Mouse (Mus musculus) skeletal muscle tissue, adult 2 months (tissue): ENCODE data around the gene Taar2.

Experiments used
- DNase-seq: peaks from one replicate; pipeline ENCODE4 v3.0.0-alpha.2; 2012; ENCODE audit warnings: low read depth, low spot score

The Taar2 gene

DNA sequence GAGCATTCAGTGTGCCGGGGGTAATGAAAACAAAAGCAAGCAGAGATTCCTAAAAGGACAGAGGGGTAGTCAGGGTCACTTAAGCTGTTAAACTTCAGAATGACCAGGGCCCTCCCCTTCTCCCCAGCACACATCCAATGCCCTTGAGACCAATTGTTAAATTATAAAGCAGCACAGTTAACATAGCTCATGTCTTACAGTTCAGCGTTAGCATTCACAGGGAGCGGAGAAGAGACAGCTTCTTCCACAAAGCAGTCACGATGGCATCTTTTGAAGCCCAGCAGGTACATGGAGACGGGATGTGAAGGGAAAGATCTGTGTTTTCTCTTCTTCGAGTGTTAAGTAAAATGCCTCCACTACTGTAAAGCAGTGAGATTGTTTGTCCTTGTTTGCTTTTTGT lies at the start of gene Taar2:
Taar2 (plus strand) TSS at position 261 of the 400 bp plus-strand sequence.
- DNase-seq, result no peak

GRCm38 (mm10) chr10:23892987-23893386 lies 45.4 kb upstream of the Taar2 start:
- no peak for DNase-seq

- no peak for DNase-seq
Measured at GRCm38 (mm10) chr10:23894601-23895349, 43.6 kb upstream of the Taar2 start, which contains the start of gene Vnn1. Vnn1 (plus strand) TSS chr10:23894688.

DNA sequence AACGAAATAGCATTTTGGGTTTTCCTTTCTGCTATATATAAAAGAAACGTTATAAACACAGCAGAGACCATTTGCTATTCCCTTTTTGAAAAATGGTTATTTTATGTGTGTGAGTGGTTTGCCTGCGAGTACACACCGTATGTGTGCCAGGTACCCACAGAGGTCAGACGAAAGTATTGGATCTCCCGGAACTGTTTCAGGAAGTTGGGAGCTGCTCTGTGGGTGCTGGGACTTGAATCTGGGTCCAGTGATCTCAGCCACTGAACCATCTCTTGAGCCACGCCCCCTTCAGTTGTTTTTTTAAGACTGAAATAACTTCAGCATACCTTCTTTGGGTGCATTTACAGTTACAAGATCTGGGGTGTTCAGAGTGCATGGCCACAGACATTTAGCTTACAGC lies 43.0 kb upstream of the Taar2 start:
- DNase-seq, result no peak

DNA sequence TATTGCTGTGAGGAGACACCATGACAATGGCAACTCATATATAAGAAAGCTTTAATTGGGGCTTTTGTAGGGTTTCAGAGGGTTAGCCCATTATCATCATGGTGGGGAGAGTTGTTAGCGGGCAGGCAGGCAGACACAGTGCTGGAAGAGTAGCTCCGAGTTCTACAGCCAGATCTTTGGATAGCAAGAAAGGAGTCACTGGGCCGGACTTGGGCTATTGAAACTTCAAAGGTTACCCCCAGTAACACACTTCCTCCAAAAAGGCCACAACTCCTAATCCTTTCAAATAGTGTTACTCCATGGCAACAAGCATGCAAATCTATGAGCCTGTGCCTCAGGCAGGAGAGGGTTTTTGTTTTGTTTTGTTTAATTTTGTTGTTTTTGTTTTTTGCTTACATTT lies 37.3 kb upstream of the Taar2 start:
- DNase-seq, result no peak

DNA sequence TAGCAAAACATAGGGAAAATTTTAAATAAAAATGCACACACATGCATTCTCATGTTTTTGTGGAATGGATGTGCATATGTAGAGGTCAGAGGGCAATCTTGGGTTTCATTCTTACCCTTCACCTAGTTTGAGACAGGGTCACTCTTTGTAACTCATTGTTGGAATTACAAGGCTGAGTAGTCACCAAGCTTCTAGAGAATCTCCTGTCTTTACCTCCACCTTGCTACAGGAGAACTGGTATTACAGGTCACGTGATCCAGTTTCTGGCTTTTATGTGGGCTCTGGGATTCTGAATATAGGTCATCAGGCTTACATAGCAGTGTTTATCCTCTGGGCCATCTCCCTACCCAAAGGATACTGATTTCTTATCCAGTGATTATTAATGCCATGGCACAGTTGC lies 32.7 kb upstream of the Taar2 start:
- no peak for DNase-seq

DNA sequence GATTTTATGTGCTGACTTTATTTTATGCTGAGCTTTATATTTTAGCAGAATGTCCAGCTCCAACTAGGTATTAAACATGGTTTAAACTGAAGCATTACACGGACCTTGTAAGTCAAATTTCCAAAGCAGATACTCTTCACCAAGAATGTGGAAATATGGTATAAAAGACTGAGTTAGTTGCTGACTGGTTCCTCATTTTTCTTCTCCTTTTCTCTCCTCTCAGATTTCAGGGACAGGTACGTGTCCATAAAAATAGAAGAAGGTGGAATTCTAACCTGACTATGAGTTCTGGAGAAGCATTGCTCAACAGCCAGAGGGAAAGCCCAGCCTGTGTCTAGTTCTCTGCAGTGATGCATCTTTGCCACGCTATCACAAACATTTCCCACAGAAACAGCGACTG lies 18.3 kb upstream of the Taar2 start, which contains the start of gene Taar1:
Taar1 (plus strand) TSS at position 301 of the 400 bp plus-strand sequence.
- no peak for DNase-seq

- DNase-seq, result peak; percentile 6
Measured at GRCm38 (mm10) chr10:23922468-23922867, 15.9 kb upstream of the Taar2 start.

- peak; percentile 10 for DNase-seq
Measured at GRCm38 (mm10) chr10:23923941-23924340, 14.4 kb upstream of the Taar2 start.

DNA sequence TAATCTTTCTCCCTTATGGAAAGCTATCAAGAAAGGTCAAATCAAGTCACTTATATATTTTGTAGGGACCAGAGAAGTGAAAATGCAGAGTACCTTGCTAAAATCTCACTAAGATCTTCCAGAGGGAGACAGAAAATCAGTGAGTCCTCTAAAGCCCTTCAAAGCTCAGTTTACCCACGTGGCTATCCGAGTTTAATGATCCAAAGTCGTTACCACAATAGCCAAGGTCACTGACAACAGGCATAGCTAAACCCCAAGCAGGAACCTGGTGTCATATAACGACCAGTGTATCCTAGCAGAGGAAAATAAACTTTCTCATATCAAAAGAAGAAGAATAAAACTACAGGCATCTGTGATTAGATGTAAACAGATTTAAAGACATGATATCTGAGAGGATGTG lies 759 bp upstream of the Taar2 start:
- DNase-seq, result no peak

DNA sequence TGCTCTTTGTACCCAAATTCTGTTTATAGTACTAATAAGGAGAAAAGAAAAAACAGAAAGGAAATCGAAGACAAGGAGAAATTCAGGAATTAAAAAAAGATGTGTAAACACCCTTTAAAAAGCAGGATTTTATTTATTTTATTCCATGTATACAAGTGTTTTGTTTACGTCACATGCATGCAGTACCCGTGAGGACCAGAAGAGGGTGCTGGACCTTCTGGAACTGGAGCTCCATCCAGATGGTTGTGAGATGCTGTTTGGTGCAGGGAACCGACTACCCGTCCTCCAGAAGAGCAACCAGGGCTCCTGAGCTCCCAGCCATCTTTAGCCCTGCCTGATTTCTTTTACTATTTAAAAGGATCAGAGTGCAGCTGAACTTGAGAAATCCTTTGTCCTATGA lies 4.1 kb downstream of the Taar2 start:
- DNase-seq, result no peak

DNA sequence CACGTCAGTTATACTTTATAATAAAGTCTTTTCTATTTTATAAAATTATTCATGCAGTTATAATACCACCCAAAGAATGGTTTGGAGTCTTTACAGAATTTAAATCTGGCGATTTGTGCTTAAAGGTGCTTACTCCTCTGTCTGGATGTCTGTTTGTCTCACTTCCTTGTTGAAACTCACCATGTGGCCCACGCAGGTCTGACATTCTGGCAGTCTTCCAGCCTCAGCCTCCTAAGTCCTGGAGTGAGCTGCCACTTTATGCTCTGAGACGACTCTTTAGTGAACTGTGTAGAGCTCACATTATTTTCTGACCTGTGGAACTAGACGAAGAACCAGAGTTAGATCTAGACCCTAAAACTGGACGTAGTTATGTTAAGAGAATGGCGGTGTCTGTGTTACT lies 9.7 kb downstream of the Taar2 start:
- DNase-seq, result no peak

DNA sequence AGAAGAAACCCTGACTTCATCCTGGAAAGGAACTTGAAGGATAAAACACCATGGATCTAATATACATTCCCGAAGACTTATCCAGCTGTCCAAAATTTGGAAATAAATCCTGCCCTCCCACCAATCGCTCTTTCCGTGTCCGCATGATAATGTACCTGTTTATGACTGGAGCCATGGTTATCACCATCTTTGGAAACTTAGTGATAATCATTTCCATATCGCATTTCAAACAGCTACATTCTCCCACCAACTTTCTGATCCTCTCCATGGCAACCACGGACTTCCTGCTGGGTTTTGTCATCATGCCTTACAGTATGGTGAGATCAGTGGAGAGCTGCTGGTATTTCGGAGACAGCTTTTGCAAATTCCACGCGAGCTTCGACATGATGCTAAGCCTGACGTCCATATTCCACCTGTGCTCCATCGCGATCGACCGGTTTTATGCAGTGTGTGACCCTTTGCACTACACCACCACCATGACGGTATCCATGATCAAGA lies 11.2 kb downstream of the Taar2 start, which contains the start of gene Taar3:
Taar3 (plus strand) TSS at position 51 of the 498 bp plus-strand sequence.
- no peak for DNase-seq

- DNase-seq, result no peak
Measured at GRCm38 (mm10) chr10:23951714-23952113, 13.3 kb downstream of the Taar2 start.

- no peak for DNase-seq
Measured at GRCm38 (mm10) chr10:23959071-23959470, 20.7 kb downstream of the Taar2 start.

DNA sequence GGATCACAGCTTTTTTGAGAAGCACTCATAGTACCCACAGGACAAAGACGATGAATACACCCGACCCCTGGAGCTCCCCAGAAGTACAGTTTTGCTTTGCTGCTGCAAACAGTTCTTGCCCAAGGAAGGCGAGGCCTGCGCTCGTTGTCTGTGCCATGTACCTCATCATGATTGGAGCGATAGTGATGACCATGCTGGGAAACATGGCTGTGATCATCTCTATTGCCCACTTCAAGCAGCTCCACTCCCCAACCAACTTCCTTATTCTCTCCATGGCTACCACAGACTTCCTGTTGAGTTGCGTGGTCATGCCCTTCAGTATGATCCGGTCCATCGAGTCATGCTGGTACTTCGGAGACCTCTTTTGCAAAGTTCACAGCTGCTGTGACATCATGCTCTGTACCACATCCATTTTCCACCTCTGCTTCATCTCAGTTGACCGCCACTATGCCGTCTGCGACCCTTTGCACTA lies 22.1 kb downstream of the Taar2 start, which contains the start of gene Taar4:
Taar4 (plus strand) TSS at position 51 of the 472 bp plus-strand sequence.
- DNase-seq, result no peak

GRCm38 (mm10) chr10:23963444-23963843 lies 25.1 kb downstream of the Taar2 start:
- no peak for DNase-seq

DNA sequence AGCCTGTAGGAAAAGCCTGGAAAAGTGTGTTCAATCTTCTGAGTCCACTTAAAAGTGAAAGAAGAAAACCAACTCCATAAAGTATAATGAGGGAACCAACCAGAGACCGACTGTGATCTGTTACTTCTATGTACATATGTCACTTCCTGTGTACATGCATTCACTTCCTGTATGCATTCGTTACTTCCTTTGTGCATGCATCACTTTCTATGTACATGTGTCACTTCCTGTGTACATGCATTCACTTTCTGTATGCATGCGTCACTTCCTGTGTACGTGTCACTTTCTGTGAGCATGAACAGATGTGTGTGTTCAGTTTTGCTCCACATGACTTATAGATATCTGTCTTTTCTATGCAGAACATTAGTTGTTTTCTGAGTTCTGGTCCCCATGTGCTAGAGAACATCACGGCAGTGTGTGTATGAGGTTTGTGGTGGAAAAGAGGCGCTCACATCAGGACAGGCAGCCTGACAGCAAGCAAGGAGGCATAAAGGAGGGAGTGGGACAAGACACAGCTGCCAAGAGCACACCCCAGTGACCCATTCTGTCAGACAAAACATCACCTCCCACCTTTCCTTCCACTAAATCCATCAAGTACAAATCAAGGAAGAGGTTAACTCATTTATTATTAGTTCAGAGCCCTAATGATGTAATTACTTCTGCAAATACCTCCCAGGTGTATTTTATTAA lies 26.7 kb downstream of the Taar2 start:
- DNase-seq, result no peak

DNA sequence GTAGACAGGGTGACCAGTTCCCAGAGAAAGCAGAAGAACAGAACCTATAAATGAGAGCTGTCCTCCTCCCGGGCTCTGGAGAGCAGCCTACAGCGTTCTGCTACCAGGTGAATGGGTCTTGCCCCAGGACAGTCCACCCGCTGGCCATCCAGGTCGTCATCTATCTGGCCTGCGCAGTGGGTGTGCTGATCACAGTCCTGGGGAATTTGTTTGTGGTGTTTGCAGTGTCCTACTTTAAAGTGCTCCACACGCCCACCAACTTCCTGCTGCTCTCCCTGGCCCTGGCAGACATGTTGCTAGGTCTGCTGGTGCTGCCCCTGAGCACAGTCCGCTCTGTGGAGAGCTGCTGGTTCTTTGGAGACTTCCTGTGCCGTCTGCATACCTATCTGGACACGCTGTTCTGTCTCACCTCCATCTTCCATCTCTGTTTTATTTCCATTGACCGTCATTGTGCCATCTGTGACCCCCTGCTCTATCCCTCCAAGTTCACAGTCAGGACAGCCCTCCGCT lies 32.3 kb downstream of the Taar2 start, which contains the start of gene Taar5:
Taar5 (plus strand) TSS at position 51 of the 510 bp plus-strand sequence.
- no peak for DNase-seq

- no peak for DNase-seq
Measured at GRCm38 (mm10) chr10:23971256-23971655, 32.9 kb downstream of the Taar2 start.

- DNase-seq, result no peak
Measured at GRCm38 (mm10) chr10:23977958-23978357, 39.6 kb downstream of the Taar2 start.
